Mouse (Mus musculus) heart, embryonic 15.5 days (tissue): ENCODE results near the gene Fam133b. TPM values are rescaled to one million over a fixed set of nuclear protein-coding genes. Genes with fewer than 3 reads are reported as not detected.
A peak's percentile ranks its signal among the peaks of the same experiment; 100 is the strongest.

Experiments
- ATAC-seq: fragments of 200-750 bp; cut with Nextera tagmentation; replicated peaks from 2 replicates; pipeline ENCODE4 v1.8.0; 2017; ENCODE audit warnings: low read depth, moderate TSS enrichment; ENCODE audit not compliant: insufficient number of reproducible peaks, insufficient read depth, low FRiP score
- H3K27ac ChIP-seq: fragments of 300-500 bp; sonication (generic); 2 replicates; pipeline ENCODE4 v1.5.1; 2015; ENCODE audit warnings: mild to moderate bottlenecking, inconsistent platforms
- H3K27me3 ChIP-seq: fragments of 300-500 bp; sonication (generic); 2 replicates; pipeline ENCODE4 v1.6.1; 2015; ENCODE audit warnings: inconsistent platforms
- H3K36me3 ChIP-seq: fragments of 300-500 bp; sonication (generic); 2 replicates; pipeline ENCODE4 v1.6.1; 2015; ENCODE audit warnings: mild to moderate bottlenecking, inconsistent platforms
- H3K4me1 ChIP-seq: fragments of 300-500 bp; sonication (generic); replicated peaks from 2 replicates; pipeline ENCODE4 v1.6.1; 2015; ENCODE audit warnings: inconsistent platforms
- H3K4me2 ChIP-seq: fragments of 300-500 bp; sonication (generic); 2 replicates; pipeline ENCODE4 v1.6.1; 2015; ENCODE audit warnings: inconsistent platforms, mild to moderate bottlenecking, moderate library complexity
- H3K4me3 ChIP-seq: fragments of 300-500 bp; sonication (generic); 2 replicates; pipeline ENCODE4 v1.5.1; 2015; ENCODE audit warnings: mild to moderate bottlenecking, inconsistent platforms
- H3K9ac ChIP-seq: fragments of 300-500 bp; sonication (generic); 2 replicates; pipeline ENCODE4 v1.6.1; 2015; ENCODE audit warnings: mild to moderate bottlenecking, inconsistent platforms
- H3K9me3 ChIP-seq: fragments of 300-500 bp; sonication (generic); replicated peaks from 2 replicates; pipeline ENCODE4 v1.6.1; 2016; ENCODE audit warnings: inconsistent platforms
- WGBS: fragments of 180-500 bp; shearing (Covaris S2); methylation state at CpG from one replicate; pipeline ENCODE4 v1.1.7; 2015; ENCODE audit warnings: mixed read lengths; 5-methylcytosine and 5-hydroxymethylcytosine counted together
- polyA plus RNA-seq: library from polyadenylated mRNA; unstranded; fragments of >200 nt; fragmentation: Nextera tagmentation; extraction: Ambion mirVana; gene quantifications from 2 replicates; pipeline ENCODE4 v1.2.1, GENCODE M21; 2015

The Fam133b gene
- polyA plus RNA-seq, 1 experiment from 2014 or later: 16.8 TPM

DNA sequence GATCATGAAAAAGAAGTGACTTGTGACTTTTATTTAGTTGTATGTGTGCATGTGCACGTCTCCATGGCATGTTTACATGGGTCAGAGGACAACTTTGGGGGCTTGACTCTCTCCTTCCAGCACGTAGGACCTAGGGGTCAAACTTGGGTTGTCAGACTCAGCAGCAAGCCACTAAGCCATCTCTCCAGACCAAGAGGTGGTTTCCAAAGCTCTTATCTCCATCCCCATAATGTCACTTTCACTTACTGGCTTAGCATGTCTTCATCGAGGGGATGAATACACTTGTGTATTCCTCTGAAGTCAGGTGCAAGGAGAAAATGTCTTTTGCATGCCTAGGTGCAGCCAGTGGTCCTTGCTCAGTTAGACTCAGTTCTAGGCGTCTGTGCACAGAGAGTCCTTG, 39.2 kb upstream of the Fam133b start:
- no peak for ATAC-seq
- H3K9ac ChIP-seq: no peak overlapping the region
- 62% methylated on average over 4 of the region's 4 CpGs for WGBS

DNA sequence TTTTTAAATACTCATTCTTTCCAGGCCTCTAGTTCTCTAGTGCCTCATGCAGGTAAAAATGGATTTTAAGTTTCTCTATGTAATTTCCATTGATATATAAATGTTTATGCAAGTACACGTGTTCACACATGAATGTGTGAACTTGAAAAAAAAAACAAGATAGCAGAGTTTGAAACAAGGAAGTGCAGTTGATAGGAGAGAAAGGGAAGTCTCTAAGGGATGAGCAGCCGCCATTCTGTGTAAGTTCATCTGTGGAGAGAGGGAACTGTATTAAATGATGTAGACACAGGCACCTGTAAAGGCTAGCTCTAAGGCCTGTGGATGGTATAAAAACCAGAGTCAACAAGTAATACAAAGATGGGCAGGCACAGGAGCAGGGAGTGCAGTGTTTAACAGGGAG, 38.1 kb upstream of the Fam133b start:
- 60% methylated on average over 2 of the region's 2 CpGs for WGBS
- H3K4me1 ChIP-seq: peaks cover 34% of the 10 kb centered on the region

More for the DNA sequence above, 39.2 kb upstream of the Fam133b start:
- no peak overlapping the region for H3K4me3 ChIP-seq
- H3K9me3 ChIP-seq: no peaks in the 10 kb centered on the region
- H3K36me3 ChIP-seq: no peaks in the 10 kb centered on the region
- peaks cover 34% of the 10 kb centered on the region for H3K4me1 ChIP-seq
- H3K4me2 ChIP-seq: no peak overlapping the region
- H3K27ac ChIP-seq: no peak overlapping the region
- H3K27me3 ChIP-seq: no peaks in the 10 kb centered on the region

DNA sequence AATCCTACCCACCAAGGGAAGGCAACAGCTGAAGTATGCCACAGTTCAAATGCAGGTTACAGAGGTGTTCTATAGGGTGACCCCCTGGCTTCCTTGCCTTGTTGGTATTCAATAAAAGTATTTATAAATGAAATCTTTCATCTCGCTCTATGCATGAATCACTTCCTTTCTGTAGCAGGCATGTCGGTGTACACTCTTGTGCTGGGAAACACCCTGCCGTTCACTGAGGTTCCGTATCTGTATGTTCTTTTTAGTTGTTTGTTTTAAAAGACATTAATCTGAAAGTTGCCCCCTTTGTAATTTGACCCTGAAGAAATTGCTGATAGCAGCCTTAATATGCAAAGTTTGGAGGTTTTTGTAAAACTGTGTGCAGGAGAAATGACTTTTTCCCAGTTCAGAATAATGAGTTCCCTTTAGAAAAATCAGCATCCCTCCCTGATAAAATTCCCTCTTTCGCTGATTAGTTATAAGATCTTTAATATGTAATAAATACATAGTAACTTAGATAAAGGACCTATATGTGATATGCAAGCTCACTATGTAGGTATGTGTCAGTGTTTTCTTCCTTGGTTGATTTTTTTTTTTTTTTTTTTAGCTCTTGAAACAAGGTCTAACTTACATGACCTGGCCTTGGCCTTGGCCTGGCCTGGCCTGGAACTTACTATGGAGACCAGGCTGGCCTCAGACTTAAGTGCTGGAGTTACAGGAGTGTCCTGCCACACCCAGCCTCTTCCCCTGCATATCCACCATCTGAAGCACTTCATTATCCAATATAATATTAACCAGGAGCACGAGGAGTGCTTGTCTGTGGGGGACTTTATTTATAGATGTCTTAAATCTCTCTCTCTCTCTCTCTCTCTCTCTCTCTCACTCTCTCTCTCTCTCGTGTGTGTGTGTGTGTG, 34.9 kb upstream of the Fam133b start:
- Histone ChIP-seq H3K27ac (no peak overlapping the region), H3K27me3 (no peaks in the 10 kb centered on the region), H3K4me1 (peaks cover 11% of the 10 kb centered on the region), H3K9ac (no peak overlapping the region), H3K4me2 (no peak overlapping the region), H3K36me3 (no peaks in the 10 kb centered on the region), H3K4me3 (no peak overlapping the region), H3K9me3 (no peaks in the 10 kb centered on the region)
- no peak for ATAC-seq
- WGBS: 58% methylated on average over 7 of the region's 7 CpGs

More for the DNA sequence above, 38.1 kb upstream of the Fam133b start:
- no peaks in the 10 kb centered on the region for H3K27me3 ChIP-seq
- no peak overlapping the region for H3K27ac ChIP-seq
- H3K4me3 ChIP-seq: no peak overlapping the region
- no peak overlapping the region for H3K4me2 ChIP-seq
- no peak overlapping the region for H3K9ac ChIP-seq
- no peaks in the 10 kb centered on the region for H3K36me3 ChIP-seq
- H3K9me3 ChIP-seq: no peaks in the 10 kb centered on the region
- no peak for ATAC-seq

DNA sequence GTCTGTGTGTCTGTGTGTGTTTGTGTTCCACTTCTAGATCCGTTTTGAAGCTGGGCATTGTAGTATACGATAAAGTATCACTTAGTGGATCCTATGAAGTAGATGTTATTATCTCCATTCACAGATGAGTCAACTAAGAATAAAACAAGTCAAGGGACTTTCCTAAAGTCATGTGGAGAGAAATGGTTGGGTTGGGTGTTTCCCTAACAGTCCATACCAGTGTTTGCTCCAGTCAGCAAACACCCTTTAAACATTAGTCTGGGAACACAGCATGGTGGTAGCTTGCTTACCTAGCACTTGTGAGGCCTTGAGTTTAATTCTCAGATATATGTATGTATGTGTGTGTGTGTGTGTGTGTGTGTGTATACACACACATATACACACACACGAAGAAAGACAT, 34.1 kb upstream of the Fam133b start:
- H3K4me3 ChIP-seq: no peak overlapping the region
- H3K27ac ChIP-seq: no peak overlapping the region
- ATAC-seq: no peak
- no peaks in the 10 kb centered on the region for H3K27me3 ChIP-seq
- no peaks in the 10 kb centered on the region for H3K9me3 ChIP-seq
- WGBS: 82% methylated on average over 3 of the region's 3 CpGs
- no peak overlapping the region for H3K9ac ChIP-seq
- peaks cover 8% of the 10 kb centered on the region for H3K4me1 ChIP-seq
- H3K36me3 ChIP-seq: no peaks in the 10 kb centered on the region
- H3K4me2 ChIP-seq: no peak overlapping the region

DNA sequence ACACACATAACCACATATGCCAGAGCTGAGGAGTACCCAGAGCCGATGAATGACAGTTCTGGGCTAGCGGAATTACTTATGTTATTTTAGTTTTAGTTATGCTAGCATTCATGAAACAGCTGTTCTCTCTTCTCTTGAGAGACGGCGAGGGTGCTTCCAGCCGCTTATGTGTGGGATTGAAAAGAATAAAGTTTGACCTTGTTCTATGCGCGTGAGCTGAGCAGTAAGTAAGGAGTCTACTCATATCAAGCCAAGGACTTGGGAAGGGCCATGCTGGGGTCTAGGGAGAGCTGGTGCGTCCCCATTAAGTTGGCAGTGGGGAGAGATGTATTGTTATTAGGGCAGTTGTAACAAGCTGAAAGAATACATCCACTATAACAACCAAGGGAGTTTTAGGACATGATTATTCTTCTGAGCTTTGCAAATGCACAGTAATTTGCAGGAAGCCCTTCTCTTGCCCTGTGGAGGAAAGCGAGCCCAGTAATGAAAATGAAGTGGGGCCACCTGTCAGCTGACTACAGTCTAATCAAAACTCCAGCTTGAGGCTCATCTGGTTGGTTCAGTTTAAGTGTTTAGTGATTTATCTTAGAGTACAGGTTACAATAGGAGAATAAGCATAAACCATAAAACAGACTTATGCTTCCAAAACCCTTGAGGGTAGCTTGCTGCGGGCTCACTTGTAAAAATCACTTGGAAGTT, 32.4 kb upstream of the Fam133b start:
- 79% methylated on average over 10 of the region's 10 CpGs for WGBS
- Histone ChIP-seq H3K9me3 (no peaks in the 10 kb centered on the region), H3K4me2 (no peak overlapping the region), H3K27me3 (no peaks in the 10 kb centered on the region), H3K4me3 (no peak overlapping the region), H3K9ac (no peak overlapping the region), H3K27ac (no peak overlapping the region), H3K4me1 (peaks cover 12% of the 10 kb centered on the region), H3K36me3 (no peaks in the 10 kb centered on the region)
- no peak for ATAC-seq

DNA sequence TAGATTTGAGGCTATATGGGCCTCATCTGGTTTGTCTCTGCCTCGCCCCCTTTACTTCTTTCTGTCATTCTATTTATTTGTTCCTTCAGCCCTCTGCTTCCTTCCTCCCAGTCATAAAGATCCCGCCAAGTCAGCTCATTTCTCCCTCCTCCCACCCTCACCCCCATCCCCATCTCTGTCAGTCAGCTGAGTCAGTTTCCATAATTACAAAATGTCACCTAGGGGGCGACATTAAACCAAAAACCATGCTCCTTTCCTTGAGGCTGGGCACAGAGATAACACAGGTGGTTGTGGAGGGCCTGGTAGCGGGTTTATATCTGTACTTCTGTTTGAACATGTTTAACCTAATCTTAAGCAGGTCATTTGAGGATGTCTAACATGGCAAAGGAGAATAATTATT, 31.0 kb upstream of the Fam133b start:
- H3K27ac ChIP-seq: no peak overlapping the region
- WGBS: 42% methylated on average over 4 of the region's 4 CpGs
- H3K36me3 ChIP-seq: no peaks in the 10 kb centered on the region
- H3K4me3 ChIP-seq: no peak overlapping the region
- no peak overlapping the region for H3K9ac ChIP-seq
- H3K4me1 ChIP-seq: peaks cover 15% of the 10 kb centered on the region
- no peak for ATAC-seq
- no peaks in the 10 kb centered on the region for H3K27me3 ChIP-seq
- no peaks in the 10 kb centered on the region for H3K9me3 ChIP-seq
- H3K4me2 ChIP-seq: no peak overlapping the region

DNA sequence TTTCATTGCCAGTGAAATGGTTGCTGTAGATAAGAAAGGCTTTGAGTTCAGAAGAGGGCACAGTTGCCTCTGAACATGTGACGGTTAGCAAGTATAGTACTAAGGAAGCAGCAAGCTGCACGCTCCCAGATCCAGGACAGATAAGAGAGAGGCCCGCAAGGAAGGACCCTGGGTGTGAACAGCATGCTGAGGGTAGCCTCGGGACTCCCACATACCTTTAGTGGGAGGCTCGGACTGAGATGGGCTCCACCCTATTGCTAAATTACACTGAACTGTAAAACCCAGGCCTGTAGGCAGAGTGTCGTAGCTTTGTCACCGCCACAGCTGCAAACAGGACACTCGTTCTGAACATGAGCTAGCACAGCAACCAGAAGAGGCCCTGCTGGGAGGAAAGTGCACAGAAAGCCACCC, 28.7 kb upstream of the Fam133b start:
- 44% methylated on average over 8 of the region's 8 CpGs for WGBS

DNA sequence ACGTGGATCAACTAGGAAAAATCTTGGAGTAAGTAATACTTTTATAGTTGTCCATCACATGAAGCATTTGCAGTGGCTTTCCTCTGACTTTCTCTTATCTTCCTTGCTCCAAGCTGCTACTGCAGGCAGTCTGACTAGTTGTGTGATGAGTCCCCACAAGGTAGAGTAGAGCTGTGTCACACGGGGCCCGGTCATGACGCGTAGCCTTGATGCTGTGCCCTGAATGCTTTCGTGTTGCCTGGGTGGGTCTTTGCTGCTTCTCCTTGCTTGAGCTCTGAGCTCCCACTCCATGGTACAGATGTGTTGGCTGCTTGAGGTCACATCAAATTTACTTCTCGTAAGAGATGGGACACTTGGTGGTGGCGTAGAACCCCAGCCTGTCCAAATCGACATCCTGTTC, 28.2 kb upstream of the Fam133b start:
- Histone ChIP-seq H3K4me3 (no peak overlapping the region), H3K27me3 (no peaks in the 10 kb centered on the region), H3K27ac (no peak overlapping the region), H3K9ac (no peak overlapping the region), H3K4me2 (no peak overlapping the region), H3K9me3 (no peaks in the 10 kb centered on the region), H3K36me3 (peaks cover 8% of the 10 kb centered on the region; the same call in 1 of the 2 replicates), H3K4me1 (peaks cover 13% of the 10 kb centered on the region)
- ATAC-seq: no peak
- whole genome bisulfite sequencing: 88% methylated on average over 9 of the region's 9 CpGs

More for the DNA sequence above, 28.7 kb upstream of the Fam133b start:
- no peak overlapping the region for H3K27ac ChIP-seq
- H3K36me3 ChIP-seq: 0 out of 2 replicates have a peak, but pooled peaks cover 3% of the 10 kb centered on the region
- H3K27me3 ChIP-seq: no peaks in the 10 kb centered on the region
- no peak for ATAC-seq
- H3K9me3 ChIP-seq: no peaks in the 10 kb centered on the region
- H3K4me2 ChIP-seq: no peak overlapping the region
- H3K9ac ChIP-seq: no peak overlapping the region
- H3K4me1 ChIP-seq: peaks cover 13% of the 10 kb centered on the region
- no peak overlapping the region for H3K4me3 ChIP-seq

DNA sequence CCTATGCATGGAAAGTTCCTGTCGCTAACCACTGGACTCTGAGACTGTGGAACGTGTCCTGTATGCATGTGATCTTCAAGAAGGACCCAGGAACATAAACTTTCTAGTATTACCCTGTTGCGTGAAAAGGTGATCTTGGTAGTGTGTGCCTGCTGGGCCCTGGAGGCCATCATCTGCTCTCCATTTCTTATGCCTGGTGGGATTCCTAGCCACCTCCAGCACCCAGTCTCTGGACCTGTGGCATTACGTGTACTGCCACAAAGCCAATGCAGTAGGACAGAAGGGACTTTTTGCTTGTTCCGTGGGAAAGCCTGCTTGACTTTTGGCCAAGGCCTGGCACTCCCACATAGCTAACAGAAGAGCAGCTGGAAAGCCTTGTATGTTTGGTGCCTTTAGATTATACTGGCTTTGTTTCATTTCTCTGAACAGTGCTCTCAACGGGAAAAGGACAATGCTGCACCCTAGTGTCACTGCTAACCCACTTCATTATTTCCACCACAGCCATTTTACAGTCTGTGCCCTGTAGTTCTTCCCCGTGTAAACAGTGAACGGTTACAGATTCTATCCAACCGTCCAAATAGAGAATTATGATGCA, 27.1 kb upstream of the Fam133b start:
- H3K9ac ChIP-seq: no peak overlapping the region
- no peaks in the 10 kb centered on the region for H3K9me3 ChIP-seq
- H3K4me3 ChIP-seq: no peak overlapping the region
- WGBS: 54% methylated on average over 9 of the region's 9 CpGs
- peaks cover 7% of the 10 kb centered on the region for H3K4me1 ChIP-seq
- peak overlapping the region; percentile 16; the same call in 1 of the 2 replicates for H3K27ac ChIP-seq
- peaks cover 16% of the 10 kb centered on the region; the same call in 1 of the 2 replicates for H3K36me3 ChIP-seq
- ATAC-seq: 0 out of 2 replicates have a peak, but pooled peaks have one; percentile 47
- H3K27me3 ChIP-seq: no peaks in the 10 kb centered on the region
- H3K4me2 ChIP-seq: no peak overlapping the region

DNA sequence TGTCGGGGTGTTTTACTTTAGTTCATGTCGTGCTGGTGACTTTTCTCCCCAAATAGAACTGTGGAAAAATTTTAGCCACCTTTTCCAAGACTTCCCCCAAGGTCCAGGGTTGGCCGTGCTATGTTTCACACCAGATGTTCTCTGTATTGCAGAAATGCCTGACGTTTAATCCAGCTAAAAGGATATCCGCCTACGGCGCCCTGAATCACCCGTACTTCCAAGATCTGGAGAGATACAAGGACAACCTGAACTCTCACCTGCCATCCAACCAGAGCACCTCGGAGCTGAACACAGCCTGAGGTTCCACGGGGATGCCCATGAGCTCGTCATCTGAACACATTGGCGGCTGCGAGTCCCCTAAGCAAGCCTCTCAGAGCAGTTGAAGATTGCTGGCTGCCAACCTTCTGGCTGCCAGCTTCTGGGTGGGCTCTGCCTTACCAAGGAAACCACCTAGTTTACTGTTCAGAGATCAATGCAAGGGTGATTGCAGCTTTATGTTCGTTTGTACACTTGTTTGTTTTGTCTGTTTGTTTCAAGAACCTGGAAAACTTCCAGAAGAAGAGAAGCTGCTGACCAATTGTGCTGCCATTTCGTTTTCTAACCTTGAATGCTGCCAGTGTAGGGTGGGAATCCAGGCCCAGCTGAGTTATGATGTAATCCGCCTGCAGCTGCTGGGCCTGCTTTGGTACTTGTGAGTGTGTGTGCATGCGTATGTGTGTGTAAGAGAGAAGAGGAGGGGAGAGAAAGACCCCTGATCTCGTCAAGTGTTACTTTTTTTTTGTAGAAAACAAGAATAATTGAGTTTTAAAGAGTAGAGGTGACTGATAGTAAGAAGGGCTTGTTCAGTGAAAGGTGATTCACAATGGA, 22.9 kb upstream of the Fam133b start:
- H3K9me3 ChIP-seq: no peaks in the 10 kb centered on the region
- peaks cover 32% of the 10 kb centered on the region for H3K36me3 ChIP-seq
- no peak overlapping the region for H3K4me3 ChIP-seq
- no peak overlapping the region for H3K27ac ChIP-seq
- WGBS: 85% methylated on average over 18 of the region's 18 CpGs
- no peaks in the 10 kb centered on the region for H3K27me3 ChIP-seq
- no peak overlapping the region for H3K9ac ChIP-seq
- H3K4me1 ChIP-seq: peaks cover 3% of the 10 kb centered on the region; the same call in 1 of the 2 replicates
- no peak overlapping the region for H3K4me2 ChIP-seq
- ATAC-seq: no peak
